Mouse (Mus musculus) hindbrain, embryonic 11.5 days (tissue): Measurements from ENCODE around the gene Krtap5-1. TPM values are rescaled to one million over a fixed set of nuclear protein-coding genes. Genes with fewer than 3 reads are reported as not detected.
A peak's percentile ranks its signal among the peaks of the same experiment; 100 is the strongest.
"Not testable (repeated sequence)": the region's sequence is repeated elsewhere in the genome, so short reads cannot be mapped to it uniquely, and the experiment has no call there.

Experiments
- ATAC-seq: fragments of 200-750 bp; cut with Nextera tagmentation; 2 replicates; pipeline ENCODE4 v1.8.0; 2017; ENCODE audit warnings: mild to moderate bottlenecking, moderate TSS enrichment, moderate library complexity; ENCODE audit not compliant: low FRiP score
- DNase-seq: peaks from one replicate; pipeline ENCODE4 v3.0.0-alpha.2; 2015; ENCODE audit warnings: low spot score
- H3K27ac ChIP-seq: fragments of 300-500 bp; sonication (generic); 2 replicates; pipeline ENCODE4 v1.5.1; 2014; ENCODE audit warnings: mild to moderate bottlenecking, low read depth, low read length
- H3K27me3 ChIP-seq: fragments of 300-500 bp; sonication (generic); 2 replicates; pipeline ENCODE4 v1.6.1; 2014; ENCODE audit warnings: mild to moderate bottlenecking, low read length, moderate library complexity, mixed read lengths; ENCODE audit not compliant: control insufficient read depth, insufficient read depth
- H3K36me3 ChIP-seq: fragments of 300-500 bp; sonication (generic); 2 replicates; pipeline ENCODE4 v1.6.1; 2014; ENCODE audit warnings: mild to moderate bottlenecking, low read length, moderate library complexity, mixed read lengths; ENCODE audit not compliant: control insufficient read depth, insufficient read depth
- H3K4me1 ChIP-seq: fragments of 300-500 bp; sonication (generic); replicated peaks from 2 replicates; pipeline ENCODE4 v1.6.1; 2014; ENCODE audit warnings: low read length, mixed read lengths; ENCODE audit not compliant: control insufficient read depth, insufficient read depth
- H3K4me2 ChIP-seq: fragments of 300-500 bp; sonication (generic); replicated peaks from 2 replicates; pipeline ENCODE4 v1.6.1; 2014; ENCODE audit warnings: mild to moderate bottlenecking, low read depth, low read length
- H3K4me3 ChIP-seq: fragments of 300-500 bp; sonication (generic); 2 replicates; pipeline ENCODE4 v1.5.1; 2014; ENCODE audit warnings: low read depth, low read length
- H3K9ac ChIP-seq: fragments of 300-500 bp; sonication (generic); 2 replicates; pipeline ENCODE4 v1.6.1; 2014; ENCODE audit warnings: low read depth, low read length
- H3K9me3 ChIP-seq: fragments of 300-500 bp; sonication (generic); 2 replicates; pipeline ENCODE4 v1.6.1; 2016; ENCODE audit warnings: low read length; ENCODE audit not compliant: control insufficient read depth
- WGBS: fragments of 180-500 bp; shearing (Covaris S2); extraction: QIAGEN DNeasy Blood & Tissue Kit; methylation state at CpG from one replicate; pipeline ENCODE4 v1.1.7; 2014; 5-methylcytosine and 5-hydroxymethylcytosine counted together
- polyA plus RNA-seq: library from polyadenylated mRNA; unstranded; fragments of >200 nt; fragmentation: Nextera tagmentation; extraction: Ambion mirVana; gene quantifications from 2 replicates; pipeline ENCODE4 v1.2.1, GENCODE M21; 2014

Krtap5-1 gene
- polyA plus RNA-seq, 1 experiment from 2014 or later: not detected

GRCm38 (mm10) chr7:142285130-142285835, 11.6 kb downstream of the Krtap5-1 start:
- no peak overlapping the region for H3K27ac ChIP-seq
- H3K9ac ChIP-seq: peak overlapping the region; percentile 21

GRCm38 (mm10) chr7:142284615-142285080, 12.3 kb downstream of the Krtap5-1 start:
- Histone ChIP-seq H3K9me3 (no peaks in the 10 kb centered on the region), H3K4me1 (no peaks in the 10 kb centered on the region), H3K9ac (peak overlapping the region; percentile 59), H3K36me3 (no peaks in the 10 kb centered on the region), H3K27ac (peak overlapping the region; percentile 54; the same call in 1 of the 2 replicates), H3K4me3 (peak overlapping the region; percentile 45), H3K4me2 (peak overlapping the region; percentile 74), H3K27me3 (peaks cover 9% of the 10 kb centered on the region)
- WGBS: 0% methylated on average over 19 of the region's 19 CpGs
- ATAC-seq: peak; percentile 82
- DNase-seq: peak; percentile 99

More at GRCm38 (mm10) chr7:142285130-142285835, 11.6 kb downstream of the Krtap5-1 start:
- peak overlapping the region; percentile 45; the same call in 1 of the 2 replicates for H3K4me3 ChIP-seq
- ATAC-seq: peak; percentile 76
- H3K4me1 ChIP-seq: no peaks in the 10 kb centered on the region
- no peaks in the 10 kb centered on the region for H3K36me3 ChIP-seq
- H3K9me3 ChIP-seq: no peaks in the 10 kb centered on the region
- no peak for DNase-seq
- peak overlapping the region; percentile 74 for H3K4me2 ChIP-seq
- WGBS: 25% methylated on average over 23 of the region's 23 CpGs
- peaks cover 9% of the 10 kb centered on the region for H3K27me3 ChIP-seq

- Histone ChIP-seq H3K4me2 (peak overlapping the region; percentile 74), H3K36me3 (no peaks in the 10 kb centered on the region), H3K9me3 (no peaks in the 10 kb centered on the region), H3K27me3 (peaks cover 9% of the 10 kb centered on the region), H3K9ac (peak overlapping the region; percentile 59), H3K27ac (peak overlapping the region; percentile 54; the same call in 1 of the 2 replicates), H3K4me3 (peak overlapping the region; percentile 45), H3K4me1 (no peaks in the 10 kb centered on the region)
- WGBS: under 1% methylated on average over 38 of the region's 38 CpGs
- DNase-seq (peak; percentile 77), ATAC-seq (peak; percentile 77)
Measured at GRCm38 (mm10) chr7:142284023-142284591, 12.8 kb downstream of the Krtap5-1 start.

DNA sequence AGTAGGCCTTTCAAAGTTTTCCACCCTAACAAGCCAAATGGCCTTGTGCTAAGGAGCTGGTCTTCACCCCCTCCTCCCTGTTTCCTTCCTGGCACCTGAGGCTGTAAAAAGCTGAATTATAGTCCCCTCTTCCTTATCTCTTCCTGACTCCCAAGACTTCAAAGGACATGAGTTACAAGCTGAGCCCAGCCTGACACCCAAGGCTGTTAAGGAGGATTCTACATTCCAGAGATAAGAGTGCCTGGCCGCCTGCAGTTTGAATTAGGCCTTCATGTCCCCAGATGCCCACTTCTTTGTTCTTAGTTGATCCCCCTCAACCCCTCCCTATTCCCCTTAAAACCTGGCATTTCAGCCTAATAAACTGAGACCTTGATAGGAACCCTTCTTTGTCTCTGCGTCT, 14.1 kb downstream of the Krtap5-1 start:
- not testable (repeated sequence) for H3K36me3 ChIP-seq, H3K4me3 ChIP-seq, H3K4me2 ChIP-seq, DNase-seq, H3K27ac ChIP-seq, ATAC-seq, H3K27me3 ChIP-seq, H3K4me1 ChIP-seq, H3K9me3 ChIP-seq, H3K9ac ChIP-seq
- 36% methylated on average over 2 of the region's 2 CpGs for WGBS

DNA sequence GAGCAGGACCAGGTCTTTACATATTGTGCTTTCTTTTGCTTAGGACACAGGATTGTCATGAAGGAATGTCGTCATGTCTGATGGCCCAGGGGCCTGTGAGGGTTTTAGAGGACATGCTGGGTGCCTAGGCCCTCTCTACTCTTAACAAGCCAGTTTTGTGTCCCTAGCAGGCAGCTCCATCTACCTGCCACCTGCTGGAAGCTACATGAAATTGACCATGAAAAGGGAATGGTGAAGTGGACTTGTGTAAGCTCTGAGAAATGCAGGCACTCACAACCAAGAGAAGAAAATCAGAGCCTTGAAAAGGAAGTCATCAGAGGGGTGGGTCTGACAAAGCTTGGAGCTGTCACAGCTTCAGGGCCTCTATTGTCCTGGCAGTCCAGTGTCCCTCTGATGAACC, 17.6 kb downstream of the Krtap5-1 start:
- not testable (repeated sequence) for DNase-seq, H3K36me3 ChIP-seq, H3K4me3 ChIP-seq, H3K9ac ChIP-seq, H3K4me1 ChIP-seq, H3K27me3 ChIP-seq, H3K27ac ChIP-seq, ATAC-seq, H3K9me3 ChIP-seq, H3K4me2 ChIP-seq
- 72% methylated on average over 1 of the region's 1 CpGs for WGBS

- peak; percentile 79 for DNase-seq
- 0% methylated on average over 3 of the region's 3 CpGs for WGBS
- not testable (repeated sequence) for H3K4me2 ChIP-seq, H3K4me1 ChIP-seq, H3K27me3 ChIP-seq, H3K4me3 ChIP-seq, H3K27ac ChIP-seq, H3K9ac ChIP-seq, ATAC-seq, H3K36me3 ChIP-seq, H3K9me3 ChIP-seq
Measured at GRCm38 (mm10) chr7:142278183-142278582, 18.7 kb downstream of the Krtap5-1 start.

GRCm38 (mm10) chr7:142274263-142274662, 22.7 kb downstream of the Krtap5-1 start, which contains the start of gene Gm4559:
TSS of gene Gm4559 (minus strand) at chr7:142274363.
- not testable (repeated sequence) for H3K9ac ChIP-seq, H3K9me3 ChIP-seq, H3K36me3 ChIP-seq, H3K27me3 ChIP-seq, H3K4me3 ChIP-seq, ATAC-seq, DNase-seq, H3K4me2 ChIP-seq, H3K27ac ChIP-seq, H3K4me1 ChIP-seq

GRCm38 (mm10) chr7:142258254-142258653, 38.7 kb downstream of the Krtap5-1 start, which contains the start of gene Gm2431:
TSS of gene Gm2431 (minus strand) at chr7:142258354.
- not testable (repeated sequence) for H3K4me3 ChIP-seq, DNase-seq, ATAC-seq, H3K27me3 ChIP-seq, H3K9ac ChIP-seq, H3K27ac ChIP-seq, H3K9me3 ChIP-seq, H3K4me2 ChIP-seq, H3K36me3 ChIP-seq, H3K4me1 ChIP-seq
- WGBS: 75% methylated on average over 1 of the region's 1 CpGs
